Mouse (Mus musculus) midbrain, postnatal 0 days (tissue): ENCODE measurements at regions not wholly inside any gene's neighbourhood (a gene's known extent, or its start where the extent isn't known, plus 50 kb on each side); places are given as distances from the start of the nearest gene placed in this dataset.

Experiments used
- ATAC-seq: fragments of 200-750 bp; cut with Nextera tagmentation; 2 replicates; pipeline ENCODE4 v1.8.0; 2017; ENCODE audit warnings: moderate number of reproducible peaks, mild to moderate bottlenecking, moderate TSS enrichment, moderate library complexity; ENCODE audit not compliant: low FRiP score
- DNase-seq: peaks from one replicate; pipeline ENCODE4 v3.0.0-alpha.2; 2015; ENCODE audit warnings: low spot score
- H3K27ac ChIP-seq: fragments of 300-500 bp; sonication (generic); 2 replicates; pipeline ENCODE4 v1.5.1; 2014; ENCODE audit warnings: low read depth, mild to moderate bottlenecking, low read length, mixed read lengths
- H3K27me3 ChIP-seq: fragments of 300-500 bp; sonication (generic); 2 replicates; pipeline ENCODE4 v1.6.1; 2014; ENCODE audit warnings: low read length, control low read depth, mixed read lengths; ENCODE audit not compliant: insufficient read depth
- H3K36me3 ChIP-seq: fragments of 300-500 bp; sonication (generic); 2 replicates; pipeline ENCODE4 v1.6.1; 2014; ENCODE audit warnings: low read length, control low read depth, mixed read lengths; ENCODE audit not compliant: insufficient read depth
- H3K4me1 ChIP-seq: fragments of 300-500 bp; sonication (generic); 2 replicates; pipeline ENCODE4 v1.6.1; 2014; ENCODE audit warnings: mild to moderate bottlenecking, control low read depth, antibody characterized with exemption, low read length, mixed read lengths; ENCODE audit not compliant: insufficient read depth
- H3K4me2 ChIP-seq: fragments of 300-500 bp; sonication (generic); 2 replicates; pipeline ENCODE4 v1.6.1; 2014; ENCODE audit warnings: low read depth, mild to moderate bottlenecking, low read length, mixed read lengths; ENCODE audit not compliant: poor library complexity, severe bottlenecking
- H3K4me3 ChIP-seq: fragments of 300-500 bp; sonication (generic); 2 replicates; pipeline ENCODE4 v1.5.1; 2014; ENCODE audit warnings: low read depth, mild to moderate bottlenecking, low read length, moderate library complexity
- H3K9ac ChIP-seq: fragments of 300-500 bp; sonication (generic); replicated peaks from 2 replicates; pipeline ENCODE4 v1.6.1; 2014; ENCODE audit warnings: mild to moderate bottlenecking, low read length, moderate library complexity, mixed read lengths; ENCODE audit not compliant: poor library complexity, severe bottlenecking
- H3K9me3 ChIP-seq: fragments of 300-500 bp; sonication (generic); 2 replicates; pipeline ENCODE4 v1.6.1; 2016; ENCODE audit warnings: low read length, control low read depth
- CTCF ChIP-seq: IDR thresholded peaks from 2 replicates; pipeline ENCODE4 v1.5.1; 2016; ENCODE audit warnings: antibody characterized with exemption, mild to moderate bottlenecking
- WGBS: fragments of 180-500 bp; shearing (Covaris S2); extraction: QIAGEN DNeasy Blood & Tissue Kit; methylation state at CpG from one replicate; pipeline ENCODE4 v1.1.7; 2014; 5-methylcytosine and 5-hydroxymethylcytosine counted together

- no peak for TF ChIP-seq CTCF
- WGBS = 52% methylated on average over 6 of the region's 6 CpGs
- no peaks in the 10 kb centered on the region for H3K4me1 ChIP-seq
- H3K27ac ChIP-seq = no peak overlapping the region
- ATAC-seq = no peak
- H3K4me3 ChIP-seq = no peak overlapping the region
- H3K4me2 ChIP-seq = no peak overlapping the region
- H3K9ac ChIP-seq = no peak overlapping the region
- no peak for DNase-seq
- no peaks in the 10 kb centered on the region for H3K9me3 ChIP-seq
- H3K36me3 ChIP-seq = no peaks in the 10 kb centered on the region
- no peaks in the 10 kb centered on the region for H3K27me3 ChIP-seq
Observed at GRCm38 (mm10) chr6:71057209-71057858, 86.9 kb downstream of the Thnsl2 start.

- Histone ChIP-seq H3K4me1 (no peaks in the 10 kb centered on the region), H3K4me3 (no peak overlapping the region), H3K9me3 (no peaks in the 10 kb centered on the region), H3K4me2 (no peak overlapping the region), H3K27me3 (no peaks in the 10 kb centered on the region), H3K36me3 (no peaks in the 10 kb centered on the region), H3K27ac (no peak overlapping the region), H3K9ac (no peak overlapping the region)
- 75% methylated on average over 7 of the region's 7 CpGs for WGBS
- no peak for ATAC-seq
- TF ChIP-seq CTCF = no peak
- DNase-seq = peak; percentile 51
Observed at GRCm38 (mm10) chr6:71060116-71060515, 84.1 kb downstream of the Thnsl2 start.

GRCm38 (mm10) chr6:71062980-71063379 is 81.3 kb downstream of the Thnsl2 start:
- Histone ChIP-seq H3K4me2 (no peak overlapping the region), H3K4me1 (no peaks in the 10 kb centered on the region), H3K27me3 (no peaks in the 10 kb centered on the region), H3K27ac (no peak overlapping the region), H3K4me3 (no peak overlapping the region), H3K9me3 (no peaks in the 10 kb centered on the region), H3K36me3 (no peaks in the 10 kb centered on the region), H3K9ac (no peak overlapping the region)
- TF ChIP-seq CTCF = peak; percentile 17; the same call in 1 of the 2 replicates
- no peak for ATAC-seq
- WGBS = 72% methylated on average over 4 of the region's 4 CpGs
- no peak for DNase-seq

GRCm38 (mm10) chr6:71065428-71065827 is 78.8 kb downstream of the Thnsl2 start:
- no peak for ATAC-seq
- no peak overlapping the region for H3K4me2 ChIP-seq
- no peaks in the 10 kb centered on the region for H3K36me3 ChIP-seq
- no peak overlapping the region for H3K9ac ChIP-seq
- no peak overlapping the region for H3K4me3 ChIP-seq
- no peak for DNase-seq
- H3K27me3 ChIP-seq = no peaks in the 10 kb centered on the region
- no peaks in the 10 kb centered on the region for H3K9me3 ChIP-seq
- TF ChIP-seq CTCF = no peak
- no peaks in the 10 kb centered on the region for H3K4me1 ChIP-seq
- H3K27ac ChIP-seq = no peak overlapping the region
- 64% methylated on average over 6 of the region's 6 CpGs for WGBS

GRCm38 (mm10) chr6:71069229-71069628 is 75.0 kb downstream of the Thnsl2 start:
- no peaks in the 10 kb centered on the region for H3K27me3 ChIP-seq
- no peak overlapping the region for H3K27ac ChIP-seq
- WGBS = 48% methylated on average over 4 of the region's 4 CpGs
- no peaks in the 10 kb centered on the region for H3K36me3 ChIP-seq
- ATAC-seq (no peak), DNase-seq (no peak)
- no peaks in the 10 kb centered on the region for H3K4me1 ChIP-seq
- no peak for TF ChIP-seq CTCF
- no peak overlapping the region for H3K9ac ChIP-seq
- H3K4me3 ChIP-seq = no peak overlapping the region
- no peaks in the 10 kb centered on the region for H3K9me3 ChIP-seq
- H3K4me2 ChIP-seq = no peak overlapping the region

GRCm38 (mm10) chr6:71074789-71075191 is 69.4 kb downstream of the Thnsl2 start:
- Histone ChIP-seq H3K27me3 (no peaks in the 10 kb centered on the region), H3K9me3 (no peaks in the 10 kb centered on the region), H3K27ac (no peak overlapping the region), H3K4me3 (no peak overlapping the region), H3K36me3 (no peaks in the 10 kb centered on the region), H3K4me2 (no peak overlapping the region), H3K9ac (no peak overlapping the region), H3K4me1 (peaks cover 5% of the 10 kb centered on the region; the same call in 1 of the 2 replicates)
- 14% methylated on average over 5 of the region's 5 CpGs for WGBS
- ATAC-seq (peak; percentile 79), DNase-seq (peak; percentile 71)
- no peak for TF ChIP-seq CTCF
